Comparison of ENCODE assay signal across 8 mouse cellular contexts in genomic region chr19:58859831-58860254, GRCm38 (mm10).
A peak's percentile ranks its signal among the peaks of the same experiment; 100 is the strongest.
DNase-seq lines count a peak whose midpoint lies in the region; ATAC-seq and TF ChIP-seq lines count a peak whose summit lies in the region.

No protein-coding gene starts in this region.

- peak overlapping the region; percentile 89 for H3K27ac ChIP-seq in gastrocnemius, adult 2 months
- H3K27ac ChIP-seq in hindbrain, embryonic 15.5 days (replicated peaks): peak overlapping the region; percentile 80
- peak overlapping the region; percentile 70 for H3K27ac ChIP-seq in midbrain, embryonic 13.5 days

- H3K27me3 ChIP-seq in hindbrain, embryonic 15.5 days: no peaks in the 10 kb centered on the region
- no peaks in the 10 kb centered on the region for H3K27me3 ChIP-seq in midbrain, embryonic 13.5 days

- peak overlapping the region; percentile 86 for H3K4me3 ChIP-seq in gastrocnemius, adult 2 months
- H3K4me3 ChIP-seq in hindbrain, embryonic 15.5 days: peak overlapping the region; percentile 73
- peak overlapping the region; percentile 56 for H3K4me3 ChIP-seq in midbrain, embryonic 13.5 days (replicated peaks)

- no peaks in the 10 kb centered on the region for H3K36me3 ChIP-seq in hindbrain, embryonic 15.5 days
- H3K36me3 ChIP-seq in midbrain, embryonic 13.5 days: no peaks in the 10 kb centered on the region

- intact Hi-C loops in gastrocnemius, adult 2 months (cut with DNase I): loop anchor here (5.0 kb wide), 1 partner anchor 53 kb away; no protein-coding TSS in a partner anchor

- TF ChIP-seq CTCF in gastrocnemius, adult 2 months (IDR thresholded peaks at IDR 0.05): no peak

- DNase-seq in gastrocnemius, adult 2 months: peak; percentile 26
- no peak for DNase-seq in gastrocnemius, postnatal 4 days (ENCODE audit: low spot score in 2 of 2)
- peak; percentile 26 for DNase-seq in urinary bladder, postnatal 25 days (ENCODE audit: low spot score)
- DNase-seq in urinary bladder, postnatal 4 days (ENCODE audit: low spot score in 2 of 2): no peak
- DNase-seq in ovary, postnatal 10 days (ENCODE audit: low spot score): no peak
- DNase-seq in yolk sac, embryonic 10.5 days (ENCODE audit: low spot score): no peak

- H3K9ac ChIP-seq in hindbrain, embryonic 15.5 days: peak overlapping the region; percentile 70
- H3K9ac ChIP-seq in midbrain, embryonic 13.5 days (replicated peaks): peak overlapping the region; percentile 68

- peak; percentile 46; the same call in 1 of the 2 replicates for ATAC-seq in hindbrain, embryonic 15.5 days (ENCODE audit: low FRiP score, low read depth)
- peak; percentile 44 for ATAC-seq in midbrain, embryonic 13.5 days

- H3K4me1 ChIP-seq in hindbrain, embryonic 15.5 days (replicated peaks): peaks cover 31% of the 10 kb centered on the region
- peaks cover 38% of the 10 kb centered on the region for H3K4me1 ChIP-seq in midbrain, embryonic 13.5 days (replicated peaks)

- no peaks in the 10 kb centered on the region for H3K9me3 ChIP-seq in hindbrain, embryonic 15.5 days
- H3K9me3 ChIP-seq in midbrain, embryonic 13.5 days: no peaks in the 10 kb centered on the region

- WGBS in hindbrain, embryonic 15.5 days: 3% methylated on average over 14 of the region's 14 CpGs
- WGBS in midbrain, embryonic 13.5 days: 6% methylated on average over 14 of the region's 14 CpGs

- peak overlapping the region; percentile 87 for H3K4me2 ChIP-seq in hindbrain, embryonic 15.5 days
- H3K4me2 ChIP-seq in midbrain, embryonic 13.5 days (replicated peaks): peak overlapping the region; percentile 69

Comparison
In these comparisons a context has a peak if more than half of its experiments do, and no peak if none do; other contexts are left out.
1. DNase-seq: peak in gastrocnemius, adult 2 months (single experiment) and urinary bladder, postnatal 25 days (single experiment); none in gastrocnemius, postnatal 4 days (0 of 2), urinary bladder, postnatal 4 days (0 of 2), ovary, postnatal 10 days (single experiment) and yolk sac, embryonic 10.5 days (single experiment).
2. Peak in every context shown above with its lines, with median percentiles within 50 percentile points of each other: H3K27ac ChIP-seq and H3K4me3 ChIP-seq.